Mouse (Mus musculus) C2C12 (cell line): ENCODE results near the gene Gm29776. TPM values are rescaled to one million over a fixed set of nuclear protein-coding genes. Genes with fewer than 3 reads are reported as not detected.

ENCODE experiments used
- H3K27me3 ChIP-seq: one replicate; pipeline ENCODE4 v1.6.1; 2011; ENCODE audit not compliant: control insufficient read depth, insufficient read depth, insufficient read length
- H3K36me3 ChIP-seq: one replicate; pipeline ENCODE4 v1.6.1; 2011; ENCODE audit not compliant: control insufficient read depth, insufficient read depth
- H3K4me3 ChIP-seq: one replicate; pipeline ENCODE4 v1.5.1; 2011; ENCODE audit warnings: mild to moderate bottlenecking, control low read depth; ENCODE audit not compliant: poor library complexity, insufficient read depth, severe bottlenecking
- H3K79me2 ChIP-seq: one replicate; pipeline ENCODE4 v1.6.1; 2011; ENCODE audit not compliant: control insufficient read depth, insufficient read depth
- H3K79me3 ChIP-seq: one replicate; pipeline ENCODE4 v1.6.1; 2011; ENCODE audit warnings: low read depth, control low read depth
- H3ac ChIP-seq: one replicate; pipeline ENCODE3; 2011; ENCODE audit warnings: low read depth; ENCODE audit not compliant: control insufficient read depth, insufficient read length
- CEBPB ChIP-seq: IDR thresholded peaks from one replicate; pipeline ENCODE4 v1.6.1; 2011; ENCODE audit warnings: low read depth, mild to moderate bottlenecking, control low read depth, moderate library complexity
- CTCF ChIP-seq: IDR thresholded peaks from one replicate; pipeline ENCODE4 v1.5.1; 2011; ENCODE audit not compliant: control insufficient read depth, insufficient read depth, insufficient read length
- FOSL1 ChIP-seq: IDR thresholded peaks from one replicate; pipeline ENCODE4 v1.8.0; 2011; ENCODE audit warnings: mild to moderate bottlenecking, low read length; ENCODE audit not compliant: poor library complexity, insufficient read depth, severe bottlenecking
- MAX ChIP-seq: IDR thresholded peaks from one replicate; pipeline ENCODE4 v1.6.1; 2011; ENCODE audit warnings: mild to moderate bottlenecking, control low read depth
- MYOD1 ChIP-seq: IDR thresholded peaks from one replicate; pipeline ENCODE4 v1.6.1; 2011; ENCODE audit warnings: low read depth; ENCODE audit not compliant: control insufficient read depth, insufficient read length
- MYOG ChIP-seq: IDR thresholded peaks from one replicate; pipeline ENCODE4 v1.6.1; 2011; ENCODE audit not compliant: control insufficient read depth, insufficient read length; ENCODE audit errors: extremely low read depth
- USF1 ChIP-seq: IDR thresholded peaks from one replicate; pipeline ENCODE4 v1.6.1; 2011; ENCODE audit warnings: low read depth, mild to moderate bottlenecking, control low read depth, moderate library complexity
- long read RNA-seq, 2 experiments: library from polyadenylated mRNA; unstranded; transcript quantifications; one replicate each; pipeline ENCODE4 v2.0.0; 2019 to 2020
- polyA plus RNA-seq: library from polyadenylated mRNA; unstranded; fragments of >200 nt; fragmentation: generic; extraction: Trizol; gene quantifications from one replicate; pipeline ENCODE4 v1.2.1, GENCODE M21; 2012; ENCODE audit warnings: missing spikeins

Gene Gm29776
- polyA plus RNA-seq = not detected
- long read RNA-seq, experiment 1 = 0 reads
- long read RNA-seq, experiment 2 = 0 reads

DNA sequence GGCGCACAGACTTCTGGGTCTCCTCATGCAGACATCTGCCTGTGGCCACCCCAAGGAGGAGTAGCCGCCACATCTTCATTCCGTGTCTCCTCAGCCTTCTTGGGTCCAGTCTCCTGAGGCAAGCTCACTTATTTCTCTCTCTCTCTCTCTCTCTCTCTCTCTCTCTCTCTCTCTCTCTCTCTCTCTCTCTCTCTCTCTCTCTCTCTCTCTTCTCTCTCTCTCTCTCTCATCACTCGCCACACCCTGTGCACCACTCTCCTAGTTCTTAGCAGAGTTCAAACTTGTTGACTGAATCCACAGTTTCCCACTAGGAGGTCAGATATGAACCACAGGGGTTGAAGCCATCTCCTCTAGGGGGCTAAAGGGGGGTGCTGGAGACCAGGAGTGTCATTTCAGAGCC, at the start of gene Gm29776:
Gm29776 (minus strand) TSS at position 101 of the 400 bp plus-strand sequence.
- no peak within 1 kb of the TSS for H3ac ChIP-seq
- no peaks in the 10 kb centered on the region for H3K36me3 ChIP-seq
- no peaks in the 10 kb centered on the region for H3K79me2 ChIP-seq
- TF ChIP-seq FOSL1 = no peak
- no peak for TF ChIP-seq CTCF
- no peak for TF ChIP-seq MYOG
- no peaks in the 10 kb centered on the region for H3K79me3 ChIP-seq
- H3K27me3 ChIP-seq = peaks cover 13% of the 10 kb centered on the region
- H3K4me3 ChIP-seq = no peak within 1 kb of the TSS

DNA sequence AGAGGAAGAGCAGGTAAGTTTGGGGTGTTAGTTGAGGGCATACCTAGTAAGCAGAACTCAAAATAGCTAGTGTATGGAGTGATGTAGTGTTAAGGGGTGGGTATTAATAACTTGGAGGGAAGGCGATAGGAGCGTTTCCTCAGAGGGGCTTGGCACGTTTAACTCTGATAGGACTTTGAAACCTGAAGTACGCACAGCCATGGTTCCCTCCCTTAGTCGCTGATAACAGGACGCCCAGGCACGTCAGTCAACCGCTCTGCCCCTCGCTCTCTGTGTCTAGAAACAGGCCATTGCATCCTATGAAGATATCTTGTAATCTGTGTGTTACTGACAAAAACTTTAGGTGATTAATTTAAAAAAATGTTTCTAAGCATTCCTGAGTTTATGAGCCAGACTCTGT, 47.4 kb upstream of the Gm29776 start:
- H3K36me3 ChIP-seq = no peaks in the 10 kb centered on the region
- H3ac ChIP-seq = no peak overlapping the region
- peaks cover 28% of the 10 kb centered on the region for H3K27me3 ChIP-seq
- no peaks in the 10 kb centered on the region for H3K79me2 ChIP-seq
- TF ChIP-seq CTCF = no peak
- no peak for TF ChIP-seq MAX
- no peak for TF ChIP-seq MYOD1
- no peak for TF ChIP-seq FOSL1
- no peak for TF ChIP-seq USF1
- TF ChIP-seq MYOG = no peak
- TF ChIP-seq CEBPB = no peak
- no peaks in the 10 kb centered on the region for H3K79me3 ChIP-seq
- H3K4me3 ChIP-seq = no peak overlapping the region

DNA sequence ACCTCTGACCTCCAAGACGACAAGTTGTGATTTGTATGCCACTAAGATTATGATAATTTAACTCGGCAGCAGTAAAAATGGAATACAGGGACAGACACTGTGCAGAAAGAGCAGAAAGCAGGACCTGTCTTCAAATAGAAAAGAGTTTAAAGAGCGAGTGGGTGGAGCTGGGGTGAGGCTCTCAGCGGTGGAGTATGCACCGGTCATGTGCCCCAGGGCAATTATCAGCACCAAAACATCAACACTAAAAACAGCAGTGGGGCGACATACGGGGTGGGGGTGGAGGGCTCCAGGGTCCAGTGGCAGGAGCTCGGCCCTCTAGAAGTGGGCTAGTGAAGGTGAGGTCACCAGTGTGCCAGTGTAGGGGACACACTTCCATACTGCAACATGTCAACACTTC, 45.8 kb upstream of the Gm29776 start:
- no peak overlapping the region for H3ac ChIP-seq
- peaks cover 18% of the 10 kb centered on the region for H3K27me3 ChIP-seq
- H3K79me2 ChIP-seq = no peaks in the 10 kb centered on the region
- no peaks in the 10 kb centered on the region for H3K79me3 ChIP-seq
- H3K36me3 ChIP-seq = no peaks in the 10 kb centered on the region
- no peak for TF ChIP-seq FOSL1
- H3K4me3 ChIP-seq = no peak overlapping the region

DNA sequence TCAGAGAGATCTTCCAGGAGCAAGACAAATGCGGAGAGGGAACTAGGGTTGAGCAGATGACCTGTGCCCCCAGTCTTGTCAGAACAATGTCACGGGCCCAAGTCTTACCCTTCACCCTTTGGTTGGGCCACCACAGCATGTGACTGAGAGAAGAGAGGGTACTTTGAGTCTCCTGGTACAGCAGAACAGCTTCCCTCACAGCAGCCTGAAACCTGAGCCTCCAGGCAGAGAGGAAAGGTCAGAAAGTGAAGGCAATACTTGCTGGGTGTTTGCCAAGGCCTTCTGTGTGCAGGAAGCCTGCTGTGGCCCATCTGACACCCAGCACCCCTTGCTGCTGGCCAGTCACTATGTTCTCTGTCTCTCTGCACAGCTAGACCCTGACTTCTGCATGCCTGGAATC, 43.7 kb upstream of the Gm29776 start:
- no peak overlapping the region for H3ac ChIP-seq
- TF ChIP-seq CEBPB (no peak), MAX (no peak), MYOD1 (no peak), MYOG (no peak), CTCF (no peak), USF1 (no peak), FOSL1 (no peak)
- H3K79me2 ChIP-seq = no peaks in the 10 kb centered on the region

DNA sequence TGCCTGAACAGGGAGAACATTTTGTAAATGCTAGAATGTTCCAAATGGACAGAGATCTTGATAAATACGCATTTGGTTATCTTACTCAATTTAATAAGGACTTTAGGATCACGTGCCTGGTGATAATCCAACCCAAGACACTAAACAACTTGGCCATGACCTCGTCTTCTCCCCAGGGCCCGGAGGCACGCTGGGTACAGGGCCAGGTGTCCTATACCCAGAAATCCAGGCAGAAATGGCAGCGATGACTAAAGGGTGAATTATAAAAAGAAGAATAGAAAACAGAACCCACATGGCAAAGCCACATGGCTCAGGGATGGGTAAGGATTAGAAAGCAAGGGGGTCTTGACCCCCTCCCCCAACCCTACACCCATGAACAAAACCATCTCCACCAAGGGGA, 43.1 kb upstream of the Gm29776 start:
- Histone ChIP-seq H3ac (no peak overlapping the region), H3K79me2 (no peaks in the 10 kb centered on the region), H3K79me3 (no peaks in the 10 kb centered on the region), H3K27me3 (peaks cover 32% of the 10 kb centered on the region), H3K36me3 (no peaks in the 10 kb centered on the region), H3K4me3 (no peak overlapping the region)
- TF ChIP-seq USF1 = no peak
- no peak for TF ChIP-seq CEBPB
- no peak for TF ChIP-seq MAX
- no peak for TF ChIP-seq CTCF
- no peak for TF ChIP-seq MYOD1
- TF ChIP-seq FOSL1 = no peak
- no peak for TF ChIP-seq MYOG

More for the DNA sequence above, 43.7 kb upstream of the Gm29776 start:
- no peak overlapping the region for H3K4me3 ChIP-seq
- no peaks in the 10 kb centered on the region for H3K36me3 ChIP-seq
- peaks cover 25% of the 10 kb centered on the region for H3K27me3 ChIP-seq
- no peaks in the 10 kb centered on the region for H3K79me3 ChIP-seq

DNA sequence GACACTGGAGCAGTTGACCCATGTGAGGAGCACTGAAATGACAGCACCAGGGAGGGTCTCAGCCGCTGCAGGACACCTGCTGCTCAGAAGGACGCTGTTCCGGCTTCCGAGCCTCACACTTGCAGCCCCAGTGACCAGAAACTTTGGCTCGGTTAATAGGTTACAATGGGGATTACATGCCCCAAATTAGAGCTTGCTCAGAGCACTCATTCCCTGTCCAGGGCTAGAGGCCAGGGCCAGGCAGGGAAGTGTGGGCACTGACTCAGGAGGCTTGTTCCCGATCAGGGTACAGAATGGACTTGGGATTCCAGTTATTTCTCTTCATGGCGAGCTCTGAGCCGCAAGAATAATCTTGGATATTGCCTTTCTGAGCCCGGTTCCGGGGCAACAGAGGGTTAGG, 39.0 kb upstream of the Gm29776 start:
- H3K36me3 ChIP-seq = no peaks in the 10 kb centered on the region

More for the DNA sequence above, 39.0 kb upstream of the Gm29776 start:
- no peaks in the 10 kb centered on the region for H3K79me2 ChIP-seq
- no peak for TF ChIP-seq MAX
- no peak for TF ChIP-seq CEBPB
- no peak for TF ChIP-seq MYOG
- no peak for TF ChIP-seq CTCF
- no peak for TF ChIP-seq FOSL1
- TF ChIP-seq USF1 = no peak
- TF ChIP-seq MYOD1 = no peak
- peaks cover 65% of the 10 kb centered on the region for H3K27me3 ChIP-seq
- H3ac ChIP-seq = no peak overlapping the region
- H3K79me3 ChIP-seq = no peaks in the 10 kb centered on the region
- no peak overlapping the region for H3K4me3 ChIP-seq
